Comparison of ENCODE assay signal across 29 mouse cellular contexts in genomic region chr4:82178112-82178511, GRCm38 (mm10).
"Had no signal": no experiment of that assay in that cellular context is flagged by ENCODE, and none has a peak within 500 bp of the region (broad histone marks: within the 10 kb centered on the region; RNA-seq: fewer than 3 reads in every experiment).

No protein-coding gene starts in this region.

- H3K36me3 ChIP-seq: limb, embryonic 10.5 days; limb, embryonic 12.5 days; limb, embryonic 13.5 days; limb, embryonic 15.5 days; liver, embryonic 12.5 days; liver, embryonic 13.5 days; liver, embryonic 15.5 days; lung, embryonic 15.5 days; midbrain, embryonic 10.5 days; midbrain, embryonic 12.5 days; midbrain, embryonic 13.5 days; midbrain, embryonic 15.5 days; neural tube, embryonic 12.5 days had no signal

- H3K27me3 ChIP-seq: limb, embryonic 12.5 days; limb, embryonic 13.5 days; limb, embryonic 15.5 days; liver, embryonic 12.5 days; liver, embryonic 13.5 days; liver, embryonic 15.5 days; lung, embryonic 15.5 days; midbrain, embryonic 12.5 days; midbrain, embryonic 13.5 days; midbrain, embryonic 15.5 days; neural tube, embryonic 12.5 days had no signal

- DNase-seq: left cerebral cortex, postnatal 4 days; liver; liver, embryonic 13.5 days; liver, postnatal 0 days; lung, adult 18-20 months; lung, adult 2 months; lung, embryonic 14.5 days; lung, postnatal 14 days; lung, postnatal 36 days; lung, postnatal 4 days had no signal

- H3K9me3 ChIP-seq: limb, embryonic 10.5 days; limb, embryonic 12.5 days; limb, embryonic 13.5 days; limb, embryonic 15.5 days; liver, embryonic 12.5 days; liver, embryonic 13.5 days; liver, embryonic 15.5 days; lung, embryonic 15.5 days; midbrain, embryonic 10.5 days; midbrain, embryonic 12.5 days; midbrain, embryonic 13.5 days; midbrain, embryonic 15.5 days; neural tube, embryonic 12.5 days had no signal

- H3K9ac ChIP-seq: limb, embryonic 12.5 days; limb, embryonic 13.5 days; limb, embryonic 15.5 days; liver, embryonic 12.5 days; liver, embryonic 13.5 days; liver, embryonic 14.5 days; liver, embryonic 15.5 days; liver, postnatal 0 days; lung, embryonic 14.5 days; lung, embryonic 15.5 days; midbrain, embryonic 12.5 days; midbrain, embryonic 13.5 days; midbrain, embryonic 15.5 days; neural tube, embryonic 12.5 days had no signal

- H3K27ac ChIP-seq: left cerebral cortex, adult 2 months; limb, embryonic 10.5 days; limb, embryonic 12.5 days; limb, embryonic 13.5 days; liver, embryonic 12.5 days; liver, embryonic 13.5 days; liver, embryonic 14.5 days; liver, embryonic 15.5 days; lung, embryonic 15.5 days; macrophage; midbrain, embryonic 10.5 days; midbrain, embryonic 12.5 days; midbrain, embryonic 13.5 days; midbrain, embryonic 15.5 days; neural tube, embryonic 12.5 days had no signal

- H3K4me3 ChIP-seq: left cerebral cortex, adult 2 months; limb, embryonic 10.5 days; limb, embryonic 12.5 days; limb, embryonic 13.5 days; limb, embryonic 15.5 days; liver, embryonic 12.5 days; liver, embryonic 13.5 days; liver, embryonic 15.5 days; lung, embryonic 15.5 days; megakaryocyte, embryonic 14.5 days; midbrain, embryonic 10.5 days; midbrain, embryonic 12.5 days; midbrain, embryonic 13.5 days; midbrain, embryonic 15.5 days; myocyte; neural tube, embryonic 12.5 days had no signal

- ATAC-seq: liver, embryonic 12.5 days; liver, postnatal 0 days; midbrain, embryonic 13.5 days; midbrain, embryonic 15.5 days; midbrain, embryonic 16.5 days had no signal

- H3K4me2 ChIP-seq: limb, embryonic 12.5 days; limb, embryonic 13.5 days; limb, embryonic 15.5 days; liver, embryonic 11.5 days; liver, embryonic 12.5 days; liver, embryonic 13.5 days; liver, embryonic 15.5 days; lung, embryonic 14.5 days; lung, embryonic 15.5 days; midbrain, embryonic 12.5 days; midbrain, embryonic 13.5 days; midbrain, embryonic 15.5 days; neural tube, embryonic 12.5 days had no signal

- H3K4me1 ChIP-seq: liver, embryonic 12.5 days; liver, embryonic 13.5 days; liver, embryonic 15.5 days; megakaryocyte, embryonic 14.5 days; midbrain, embryonic 12.5 days; midbrain, embryonic 13.5 days; midbrain, embryonic 15.5 days; neural tube, embryonic 12.5 days had no signal
